Mouse (Mus musculus) forebrain, embryonic 14.5 days (tissue): ENCODE measurements at regions not wholly inside any gene's neighbourhood (a gene's known extent, or its start where the extent isn't known, plus 50 kb on each side); places are given as distances from the start of the nearest gene placed in this dataset.
"Not testable (repeated sequence)": the region's sequence is repeated elsewhere in the genome, so short reads cannot be mapped to it uniquely, and the experiment has no call there.

Experiments
- ATAC-seq: fragments of 200-750 bp; cut with Nextera tagmentation; 2 replicates; pipeline ENCODE4 v1.8.0; 2017; ENCODE audit warnings: mild to moderate bottlenecking, moderate library complexity
- DNase-seq: peaks from one replicate; pipeline ENCODE4 v3.0.0-alpha.2; 2015; ENCODE audit warnings: low spot score
- H3K27ac ChIP-seq: fragments of 300-500 bp; sonication (generic); 2 replicates; pipeline ENCODE4 v1.5.1; 2014; ENCODE audit warnings: low read depth, mild to moderate bottlenecking, control low read depth, low read length, moderate library complexity
- H3K27me3 ChIP-seq: fragments of 300-500 bp; sonication (generic); replicated peaks from 2 replicates; pipeline ENCODE4 v1.6.1; 2014; ENCODE audit warnings: low read length, control low read depth, mixed read lengths; ENCODE audit not compliant: control insufficient read depth, insufficient read depth
- H3K36me3 ChIP-seq: fragments of 300-500 bp; sonication (generic); 2 replicates; pipeline ENCODE4 v1.6.1; 2014; ENCODE audit warnings: low read length, control low read depth; ENCODE audit not compliant: control insufficient read depth, insufficient read depth
- H3K4me1 ChIP-seq: fragments of 300-500 bp; sonication (generic); 2 replicates; pipeline ENCODE4 v1.6.1; 2014; ENCODE audit warnings: antibody characterized with exemption, low read length, control low read depth; ENCODE audit not compliant: control insufficient read depth, insufficient read depth
- H3K4me2 ChIP-seq: fragments of 300-500 bp; sonication (generic); 2 replicates; pipeline ENCODE4 v1.6.1; 2014; ENCODE audit warnings: mild to moderate bottlenecking, control low read depth, low read length
- H3K4me3 ChIP-seq: fragments of 300-500 bp; sonication (generic); 2 replicates; pipeline ENCODE4 v1.5.1; 2014; ENCODE audit warnings: low read depth, low read length, control low read depth
- H3K9ac ChIP-seq: fragments of 300-500 bp; sonication (generic); 2 replicates; pipeline ENCODE4 v1.6.1; 2014; ENCODE audit warnings: mild to moderate bottlenecking, low read length, control low read depth, moderate library complexity
- H3K9me3 ChIP-seq: fragments of 300-500 bp; sonication (generic); replicated peaks from 2 replicates; pipeline ENCODE4 v1.6.1; 2016; ENCODE audit warnings: low read length, control low read depth, mixed read lengths; ENCODE audit not compliant: control insufficient read depth
- WGBS: fragments of 180-500 bp; shearing (Covaris S2); extraction: QIAGEN DNeasy Blood & Tissue Kit; methylation state at CpG from one replicate; pipeline ENCODE4 v1.1.7; 2014; 5-methylcytosine and 5-hydroxymethylcytosine counted together

DNA sequence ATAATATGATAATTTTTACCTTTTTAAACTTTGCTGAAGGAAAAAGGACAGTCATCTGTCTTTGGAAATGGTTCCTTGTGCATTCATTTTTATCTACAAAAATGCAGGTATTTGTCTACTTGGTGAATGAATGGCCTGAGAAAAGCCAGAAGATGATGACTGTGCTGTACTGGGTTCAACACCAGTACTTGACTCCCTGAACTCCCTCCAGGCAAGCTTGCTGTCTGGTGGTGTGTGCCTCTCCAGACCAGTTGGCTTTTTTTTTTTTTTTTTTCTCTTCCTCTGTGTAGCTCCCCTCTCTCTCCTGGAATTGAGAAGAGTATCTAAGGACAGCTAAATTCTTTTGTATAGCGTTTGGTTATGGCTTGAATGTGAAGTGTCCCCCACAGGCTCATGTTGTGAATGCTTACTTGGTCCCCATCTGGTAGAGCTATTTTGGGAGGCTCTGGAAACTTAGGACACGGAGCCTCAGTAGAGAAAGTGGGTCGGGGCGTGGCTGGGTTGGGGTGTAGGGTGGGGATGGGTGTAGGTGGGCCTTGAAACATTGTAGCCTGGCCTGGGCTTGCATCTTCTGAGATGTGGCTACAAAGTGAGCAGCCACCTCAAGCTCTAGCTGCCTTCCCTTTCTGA, 432.3 kb upstream of the Auts2 start:
- no peak overlapping the region for H3K4me3 ChIP-seq
- no peak overlapping the region for H3K4me2 ChIP-seq
- WGBS = 68% methylated on average over 4 of the region's 4 CpGs
- H3K27ac ChIP-seq = no peak overlapping the region
- no peak for ATAC-seq
- H3K9ac ChIP-seq = no peak overlapping the region
- no peak for DNase-seq
- H3K9me3 ChIP-seq = no peaks in the 10 kb centered on the region
- H3K27me3 ChIP-seq = no peaks in the 10 kb centered on the region
- H3K36me3 ChIP-seq = no peaks in the 10 kb centered on the region
- H3K4me1 ChIP-seq = peaks cover 2% of the 10 kb centered on the region; the same call in 1 of the 2 replicates

DNA sequence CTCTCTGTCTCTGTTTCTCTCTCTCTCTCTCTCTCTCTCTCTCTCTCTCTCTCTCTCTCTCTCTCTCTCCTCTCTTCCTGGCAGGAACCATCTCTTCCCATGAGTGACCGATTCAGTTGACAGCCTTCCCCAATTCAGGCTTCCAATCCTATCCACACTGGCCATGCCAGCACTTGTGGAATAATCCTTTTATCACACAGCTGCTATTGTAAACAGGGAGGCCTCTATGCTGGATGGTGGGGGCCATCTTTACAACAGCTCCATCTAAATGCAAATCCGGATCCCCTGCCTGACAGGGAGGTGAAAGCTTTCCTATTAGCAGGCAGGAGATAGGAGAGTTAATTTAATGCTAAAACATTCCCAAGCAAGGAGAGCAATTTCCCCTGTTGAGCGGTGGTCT, 431.7 kb upstream of the Auts2 start:
- no peak overlapping the region for H3K4me3 ChIP-seq
- no peak overlapping the region for H3K9ac ChIP-seq
- ATAC-seq (peak; percentile 58), DNase-seq (peak; percentile 54)
- H3K27me3 ChIP-seq = no peaks in the 10 kb centered on the region
- peaks cover 2% of the 10 kb centered on the region; the same call in 1 of the 2 replicates for H3K4me1 ChIP-seq
- WGBS = 4% methylated on average over 3 of the region's 3 CpGs
- no peak overlapping the region for H3K4me2 ChIP-seq
- H3K36me3 ChIP-seq = no peaks in the 10 kb centered on the region
- H3K9me3 ChIP-seq = no peaks in the 10 kb centered on the region
- no peak overlapping the region for H3K27ac ChIP-seq

DNA sequence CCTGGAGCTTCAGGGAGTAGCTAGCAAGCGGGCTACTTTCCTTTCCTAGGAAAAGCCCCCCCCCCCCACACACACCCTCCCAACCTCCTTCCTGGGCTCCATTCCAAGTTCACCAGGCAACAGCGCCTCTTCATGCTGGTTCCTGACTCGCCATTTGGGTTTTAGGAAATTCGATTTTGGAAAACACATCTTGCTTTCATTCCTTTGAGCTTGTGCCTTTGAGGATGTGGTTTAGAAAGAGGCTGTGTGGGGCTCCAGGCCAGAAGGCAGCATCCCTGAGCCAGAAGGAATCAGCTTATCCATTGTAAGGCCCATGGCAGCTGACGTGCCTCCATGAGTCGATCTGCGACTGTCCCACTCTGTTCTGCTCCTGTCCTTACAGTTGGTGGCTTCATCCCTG, 427.9 kb upstream of the Auts2 start:
- ATAC-seq (no peak), DNase-seq (peak; percentile 56)
- Histone ChIP-seq H3K27ac (0 out of 2 replicates have a peak overlapping the region, but pooled peaks have one; percentile 33), H3K9me3 (no peaks in the 10 kb centered on the region), H3K27me3 (no peaks in the 10 kb centered on the region), H3K4me3 (no peak overlapping the region), H3K9ac (no peak overlapping the region), H3K4me1 (peaks cover 2% of the 10 kb centered on the region; the same call in 1 of the 2 replicates), H3K4me2 (no peak overlapping the region), H3K36me3 (no peaks in the 10 kb centered on the region)
- WGBS = 44% methylated on average over 7 of the region's 7 CpGs

DNA sequence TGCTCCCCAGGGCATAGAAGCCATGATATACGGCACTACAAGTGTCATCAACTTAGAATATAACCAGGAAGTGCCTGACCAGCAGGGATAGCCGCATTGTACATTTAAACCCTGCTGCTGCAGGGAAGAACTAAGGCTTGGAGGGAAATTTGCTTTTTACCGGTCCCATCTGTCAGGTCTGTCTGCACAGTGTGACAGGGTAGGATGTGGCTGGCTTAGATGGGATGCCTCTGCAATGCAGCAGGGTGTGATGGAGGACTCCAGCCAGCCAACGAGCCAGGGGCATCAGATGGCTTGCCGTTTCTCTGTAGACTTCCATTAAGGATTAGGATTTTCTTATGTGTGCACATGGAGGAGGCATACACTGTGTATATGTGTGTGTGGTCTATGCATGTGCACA, 426.2 kb upstream of the Auts2 start:
- Histone ChIP-seq H3K4me3 (no peak overlapping the region), H3K4me1 (no peaks in the 10 kb centered on the region; the same call in 1 of the 2 replicates), H3K9ac (no peak overlapping the region), H3K27ac (no peak overlapping the region), H3K27me3 (no peaks in the 10 kb centered on the region), H3K36me3 (no peaks in the 10 kb centered on the region), H3K4me2 (no peak overlapping the region), H3K9me3 (no peaks in the 10 kb centered on the region)
- WGBS = 70% methylated on average over 5 of the region's 5 CpGs
- DNase-seq (peak; percentile 17), ATAC-seq (no peak)

DNA sequence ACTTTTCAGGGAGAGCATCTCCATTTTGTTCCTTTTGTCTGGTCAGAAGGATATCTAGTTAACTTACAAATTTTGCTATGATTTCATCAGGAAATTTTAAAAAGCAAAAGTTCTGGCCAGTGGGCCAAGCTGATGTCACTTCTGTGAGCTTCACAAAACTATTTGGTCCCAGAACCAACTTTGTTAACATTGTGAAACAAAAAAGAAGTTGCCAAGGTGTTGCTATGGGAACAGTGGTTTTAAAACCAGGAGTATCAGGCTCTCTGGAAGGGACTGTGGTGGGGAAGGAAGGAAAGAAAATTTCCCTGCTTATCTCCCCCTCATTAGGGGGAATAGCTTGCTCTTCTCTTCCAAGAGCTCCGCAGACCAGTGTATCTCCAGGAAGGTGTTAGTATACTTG, 416.8 kb upstream of the Auts2 start:
- no peaks in the 10 kb centered on the region for H3K36me3 ChIP-seq
- no peaks in the 10 kb centered on the region for H3K27me3 ChIP-seq
- H3K9ac ChIP-seq = no peak overlapping the region
- no peaks in the 10 kb centered on the region for H3K9me3 ChIP-seq
- ATAC-seq (no peak), DNase-seq (peak; percentile 4)
- H3K4me1 ChIP-seq = no peaks in the 10 kb centered on the region
- no peak overlapping the region for H3K4me2 ChIP-seq
- WGBS = 77% methylated on average over 1 of the region's 1 CpGs
- no peak overlapping the region for H3K27ac ChIP-seq
- no peak overlapping the region for H3K4me3 ChIP-seq

DNA sequence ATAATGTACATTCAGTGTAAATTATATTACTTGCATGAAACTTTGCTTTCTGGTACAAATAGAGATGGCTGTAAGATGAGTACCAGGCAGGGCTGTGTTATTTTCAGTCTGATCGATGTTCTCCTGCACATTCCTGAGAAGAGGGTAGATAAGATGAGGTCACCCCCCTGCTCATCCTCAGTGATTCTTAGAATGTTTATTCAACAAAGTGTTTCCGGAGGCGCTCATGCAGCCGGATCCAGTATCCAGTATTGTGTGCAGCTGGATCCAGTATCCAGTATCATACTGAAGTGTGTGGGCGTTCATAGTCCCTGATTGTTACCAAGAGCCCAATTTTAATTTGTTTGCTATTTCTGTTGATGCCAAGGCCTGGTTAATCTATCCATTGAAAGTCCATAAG, 413.0 kb upstream of the Auts2 start:
- no peaks in the 10 kb centered on the region for H3K27me3 ChIP-seq
- no peak for ATAC-seq
- H3K4me1 ChIP-seq = no peaks in the 10 kb centered on the region
- no peak overlapping the region for H3K4me3 ChIP-seq
- H3K9ac ChIP-seq = no peak overlapping the region
- no peaks in the 10 kb centered on the region for H3K36me3 ChIP-seq
- no peak overlapping the region for H3K27ac ChIP-seq
- no peak for DNase-seq
- WGBS = 73% methylated on average over 5 of the region's 5 CpGs
- no peak overlapping the region for H3K4me2 ChIP-seq
- H3K9me3 ChIP-seq = no peaks in the 10 kb centered on the region

DNA sequence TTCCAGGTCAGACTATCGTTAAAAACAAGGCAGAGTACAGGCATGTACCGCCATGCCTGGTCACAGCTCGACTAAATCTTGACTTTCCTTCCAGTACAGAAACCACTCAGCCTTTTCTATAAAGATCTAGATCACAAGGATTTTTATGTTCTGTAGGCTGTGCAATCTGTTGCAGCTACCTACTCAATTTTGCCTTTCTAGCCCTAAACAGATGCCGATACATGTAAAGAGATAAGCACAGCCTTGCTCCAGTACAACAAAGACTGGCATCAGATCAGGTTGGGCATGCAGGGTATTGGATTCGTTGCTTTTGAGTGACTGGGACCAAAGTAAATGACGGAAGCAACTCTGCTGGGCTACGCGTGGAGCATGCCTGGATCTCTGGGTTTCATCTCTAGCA, 411.9 kb upstream of the Auts2 start:
- Histone ChIP-seq H3K36me3 (no peaks in the 10 kb centered on the region), H3K9me3 (no peaks in the 10 kb centered on the region), H3K27ac (no peak overlapping the region), H3K27me3 (no peaks in the 10 kb centered on the region), H3K4me2 (no peak overlapping the region), H3K4me3 (no peak overlapping the region), H3K4me1 (no peaks in the 10 kb centered on the region), H3K9ac (no peak overlapping the region)
- WGBS = 94% methylated on average over 8 of the region's 8 CpGs
- DNase-seq = no peak
- ATAC-seq = no peak

DNA sequence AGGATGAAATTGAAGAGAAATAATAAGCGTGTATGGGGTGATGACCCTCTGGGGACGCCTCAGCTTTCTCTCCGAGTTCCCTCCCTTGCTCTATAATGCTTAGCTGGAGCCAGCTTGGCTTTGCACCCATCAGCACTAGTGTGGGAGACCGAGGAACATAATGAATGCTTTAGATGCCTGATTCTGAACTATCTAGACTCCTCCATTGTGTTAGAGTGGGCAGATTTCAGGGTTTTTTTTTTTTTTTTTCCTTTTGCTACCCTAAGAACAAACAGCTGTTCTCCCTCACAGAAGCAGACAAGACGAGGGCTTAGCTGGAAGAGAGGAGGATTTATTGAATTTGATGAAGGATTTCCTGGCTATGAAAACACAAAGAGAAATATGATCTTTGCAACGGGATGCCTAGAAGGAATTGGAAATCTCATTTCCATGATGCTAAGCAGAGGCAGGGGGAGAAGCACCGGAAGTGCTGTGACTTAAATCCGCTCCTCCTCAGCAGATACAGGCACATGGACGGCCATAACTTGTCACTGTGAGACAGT, 390.4 kb upstream of the Auts2 start:
- no peak overlapping the region for H3K27ac ChIP-seq
- WGBS = 81% methylated on average over 9 of the region's 9 CpGs

DNA sequence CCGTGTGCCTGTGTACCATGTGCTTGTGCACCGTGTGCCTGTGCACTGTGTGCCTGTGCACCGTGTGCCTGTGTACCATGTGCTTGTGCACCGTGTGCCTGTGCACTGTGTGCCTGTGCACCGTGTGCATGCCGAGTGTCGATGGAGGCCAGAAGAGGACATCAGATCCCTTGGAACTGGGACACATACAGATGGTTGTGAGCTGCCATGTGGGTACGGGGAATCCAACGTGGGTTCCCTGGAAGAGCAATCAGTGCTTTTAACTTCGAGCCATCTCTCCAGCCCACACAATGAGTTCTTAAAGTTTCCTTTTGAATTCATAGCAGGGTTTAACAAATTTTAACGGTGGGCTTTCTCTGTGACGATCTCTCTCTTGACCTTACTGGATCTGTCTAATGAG, 386.8 kb upstream of the Auts2 start:
- H3K4me3 ChIP-seq, H3K27ac ChIP-seq, H3K36me3 ChIP-seq, H3K27me3 ChIP-seq, H3K9ac ChIP-seq, H3K4me1 ChIP-seq, DNase-seq, H3K4me2 ChIP-seq, H3K9me3 ChIP-seq, ATAC-seq: not testable (repeated sequence)
- 88% methylated on average over 12 of the region's 12 CpGs for WGBS

More for the DNA sequence above, 390.4 kb upstream of the Auts2 start:
- H3K36me3 ChIP-seq = no peaks in the 10 kb centered on the region
- ATAC-seq (no peak), DNase-seq (no peak)
- no peak overlapping the region for H3K4me2 ChIP-seq
- no peaks in the 10 kb centered on the region for H3K27me3 ChIP-seq
- H3K9me3 ChIP-seq = no peaks in the 10 kb centered on the region
- H3K4me1 ChIP-seq = no peaks in the 10 kb centered on the region
- no peak overlapping the region for H3K9ac ChIP-seq
- no peak overlapping the region for H3K4me3 ChIP-seq
